Mouse (Mus musculus) small intestine, adult 2 months (tissue): ENCODE measurements at regions not wholly inside any gene's neighbourhood (a gene's known extent, or its start where the extent isn't known, plus 50 kb on each side); places are given as distances from the start of the nearest gene placed in this dataset.

Experiments used
- CTCF ChIP-seq: fragments of 200-500 bp; IDR thresholded peaks from 2 replicates; pipeline ENCODE4 v1.5.1; 2012; ENCODE audit warnings: low read depth, mild to moderate bottlenecking, control low read depth, inconsistent platforms, low read length, moderate library complexity, mixed read lengths; ENCODE audit not compliant: insufficient replicate concordance, insufficient read length; ENCODE audit errors: extremely low read depth
- POLR2A ChIP-seq: fragments of 200-500 bp; IDR thresholded peaks from 2 replicates; pipeline ENCODE4 v1.6.1; 2012; ENCODE audit warnings: low read depth, mild to moderate bottlenecking, control low read depth, inconsistent platforms, low read length, moderate library complexity

GRCm38 (mm10) chr6:31211616-31212015, 186.9 kb upstream of the Mkln1 start:
- no peak for TF ChIP-seq CTCF
- no peak for TF ChIP-seq POLR2A
